Mouse (Mus musculus) cerebral cortex, adult 2 months (tissue): ENCODE data around the gene Thsd7b.

Experiments
- WGBS: fragments of 180-500 bp; shearing (Covaris S2); methylation state at CpG from one replicate; pipeline ENCODE4 v1.1.7; 2018; 5-methylcytosine and 5-hydroxymethylcytosine counted together

Thsd7b gene

DNA sequence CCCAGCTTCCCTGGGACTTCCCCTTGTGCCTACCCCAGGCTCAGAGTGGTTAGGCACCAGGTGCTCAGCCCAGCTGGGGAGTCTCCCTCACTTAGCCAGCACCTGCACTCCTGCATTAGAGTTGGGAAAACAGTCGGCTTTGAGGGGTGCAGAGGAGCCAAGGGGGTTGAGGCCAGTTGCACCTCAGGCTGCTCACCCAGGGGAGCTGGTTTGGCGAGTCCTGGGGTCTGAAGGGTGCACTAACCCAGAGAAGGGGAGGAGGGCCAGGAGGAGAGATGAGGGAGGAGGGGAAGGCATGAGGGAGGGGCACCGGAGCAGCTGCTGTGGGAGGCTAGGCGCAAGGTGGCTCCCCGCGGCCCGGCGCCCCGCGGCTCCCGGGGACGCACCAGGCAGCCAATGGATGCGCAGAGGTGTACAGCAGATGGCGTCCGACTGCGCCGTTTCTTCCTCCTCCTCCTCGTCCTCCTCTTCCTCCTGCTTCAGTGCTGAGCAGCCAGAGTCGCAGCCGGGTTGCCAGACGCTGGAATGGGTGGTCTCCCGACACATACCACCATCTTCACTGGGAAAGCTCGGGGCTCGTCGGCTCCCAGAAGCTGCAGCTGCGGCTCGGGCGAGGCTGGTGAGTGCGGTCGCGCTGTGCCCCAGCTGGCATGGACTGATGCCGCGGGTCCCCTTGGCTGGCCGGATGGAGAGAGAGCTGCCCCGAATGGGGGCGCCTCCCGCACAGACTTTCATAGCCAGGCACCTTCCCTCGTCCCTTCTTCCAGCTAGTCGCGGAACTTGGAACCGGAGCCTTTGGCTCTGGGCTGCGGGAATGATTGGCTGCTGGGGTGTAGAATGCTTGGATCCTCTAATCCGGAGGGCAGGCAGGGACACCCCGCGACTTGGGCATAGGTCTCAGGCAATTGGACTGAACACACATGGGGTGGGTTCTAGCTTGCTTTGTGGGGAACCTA is at the start of gene Thsd7b:
TSS of gene Thsd7b (plus strand) at position 321 of the 956 bp plus-strand sequence.
- WGBS, result under 1% methylated on average over 45 of the region's 45 CpGs

DNA sequence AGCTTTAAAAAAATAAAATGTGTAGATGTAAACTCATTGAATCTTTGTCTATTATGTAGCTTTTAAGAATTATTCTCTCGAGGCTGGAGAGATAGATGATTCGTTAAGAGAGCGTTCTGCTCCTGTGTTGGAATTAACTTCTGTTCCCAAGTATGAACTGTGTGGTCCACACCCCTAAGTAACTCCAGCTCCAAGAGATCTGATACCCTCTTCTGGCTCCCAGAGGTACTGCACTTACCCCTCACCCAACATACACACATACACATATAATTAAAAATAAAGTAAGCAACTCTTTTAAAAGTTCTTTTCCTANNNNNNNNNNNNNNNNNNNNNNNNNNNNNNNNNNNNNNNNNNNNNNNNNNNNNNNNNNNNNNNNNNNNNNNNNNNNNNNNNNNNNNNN is 28.8 kb upstream of the Thsd7b start:
- WGBS, result 33% methylated on average over 3 of the region's 3 CpGs

DNA sequence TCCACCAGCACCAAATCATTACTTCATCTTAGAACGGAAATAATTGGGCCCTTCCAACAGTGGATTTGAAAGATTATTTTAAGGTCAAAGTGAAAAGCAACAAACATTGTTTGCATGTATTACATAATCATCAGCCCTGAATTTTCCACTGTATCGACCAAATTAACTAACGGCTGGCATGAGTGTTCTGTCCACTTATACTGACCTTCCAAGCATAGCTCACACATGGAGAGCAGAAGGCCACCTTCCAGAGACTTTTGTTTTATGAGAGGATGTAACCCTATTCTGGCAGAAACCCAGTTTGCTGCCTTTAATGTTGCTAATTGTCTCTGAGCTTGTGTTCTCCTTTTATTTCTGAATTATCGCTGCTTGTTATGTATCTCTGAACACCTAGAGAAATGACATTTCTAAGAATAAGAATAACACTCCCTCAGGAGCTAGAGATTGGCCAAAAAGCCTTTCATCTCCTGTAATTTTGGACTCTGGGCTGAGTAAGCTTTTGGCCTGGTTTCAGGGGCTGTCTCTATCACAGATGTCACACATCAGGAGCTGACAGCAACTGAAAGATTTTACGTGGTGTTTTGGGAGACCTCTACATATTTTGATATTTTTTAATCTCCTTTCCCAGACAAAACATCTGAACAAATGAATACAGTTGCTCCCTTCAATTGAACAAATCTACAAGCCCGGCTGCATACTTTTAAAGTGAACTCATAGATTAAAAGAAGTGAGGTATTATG is 22.2 kb upstream of the Thsd7b start:
- WGBS, result 75% methylated on average over 6 of the region's 6 CpGs

DNA sequence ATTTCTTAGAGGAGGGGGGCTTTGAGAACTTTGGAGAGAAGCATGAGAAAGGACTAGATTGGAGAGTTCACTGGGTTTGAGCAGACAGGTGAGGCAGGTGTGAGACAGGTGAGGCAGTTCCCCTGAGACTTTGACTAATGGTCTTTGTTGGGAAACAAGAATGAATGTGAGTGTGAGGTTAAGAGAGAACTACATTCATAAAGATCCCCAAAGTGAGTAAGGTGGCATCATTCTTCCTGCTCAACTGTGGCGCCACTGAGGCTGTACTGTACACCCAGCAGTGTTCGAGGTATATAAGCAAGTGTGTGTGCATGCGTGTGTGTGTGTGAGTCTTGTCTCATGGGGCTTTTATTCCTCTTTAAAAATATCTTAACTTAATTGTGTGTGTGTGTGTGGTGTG is 6.4 kb upstream of the Thsd7b start:
- 88% methylated on average over 3 of the region's 3 CpGs for whole genome bisulfite sequencing

DNA sequence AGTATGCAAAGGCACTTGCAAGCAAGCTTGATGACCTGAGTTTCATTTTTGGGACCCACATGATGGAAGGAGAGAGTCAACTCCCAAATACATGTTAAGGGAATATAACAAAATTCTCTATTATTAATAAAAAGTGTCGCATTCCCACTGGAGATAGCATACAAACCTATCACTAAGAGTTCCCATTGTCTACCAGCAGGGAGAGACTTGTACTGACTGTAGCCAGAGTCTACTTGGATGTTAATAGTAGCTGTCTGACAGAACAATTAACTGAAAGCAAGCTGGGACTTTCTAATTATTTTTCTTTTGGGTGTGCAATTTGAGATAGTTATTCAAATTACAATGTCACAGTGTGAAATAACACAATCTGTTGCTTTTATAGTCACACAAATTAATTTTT is 31.1 kb downstream of the Thsd7b start:
- 92% methylated on average over 1 of the region's 1 CpGs for WGBS

- WGBS, result 16% methylated on average over 6 of the region's 6 CpGs
Measured at GRCm38 (mm10) chr1:129324388-129324787, 51.3 kb downstream of the Thsd7b start.

DNA sequence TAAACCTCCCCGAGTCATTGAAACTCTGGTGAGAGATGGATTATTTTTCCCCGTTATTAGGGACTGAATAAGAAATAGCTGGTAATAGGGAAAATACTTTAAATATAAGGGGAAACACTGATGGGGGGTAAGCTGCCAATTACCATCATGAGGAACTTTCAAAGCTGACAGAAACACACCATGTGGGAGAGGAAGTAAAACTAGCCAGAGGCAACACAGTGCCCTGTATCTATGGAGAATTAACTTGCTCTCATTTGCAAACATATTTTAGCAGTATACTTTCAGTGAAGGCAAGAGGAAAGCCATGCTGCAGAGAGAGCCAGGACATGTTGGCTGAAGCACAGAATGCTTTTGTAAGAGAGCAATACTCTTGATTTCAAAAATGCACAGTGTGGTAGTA is 51.7 kb downstream of the Thsd7b start:
- 46% methylated on average over 2 of the region's 2 CpGs for WGBS

DNA sequence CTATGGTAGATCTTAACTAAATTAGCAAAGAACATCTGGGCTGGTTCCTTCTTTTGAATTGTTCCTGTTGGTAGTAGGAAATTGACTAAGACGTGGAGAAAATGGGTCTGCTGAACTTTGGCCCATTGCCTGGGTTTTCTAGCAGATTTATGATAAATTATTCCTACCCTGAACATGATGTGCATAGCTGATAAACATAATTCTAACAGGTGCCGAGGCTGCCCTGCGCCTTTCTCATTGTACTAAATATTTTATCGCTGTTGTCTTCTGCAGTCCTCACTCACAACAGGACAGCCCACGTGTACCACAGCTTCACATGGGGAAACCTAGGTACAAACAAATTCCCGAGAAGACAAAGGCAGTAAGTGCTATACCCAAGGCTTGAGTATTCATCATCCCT is 83.5 kb downstream of the Thsd7b start:
- 62% methylated on average over 6 of the region's 6 CpGs for WGBS

DNA sequence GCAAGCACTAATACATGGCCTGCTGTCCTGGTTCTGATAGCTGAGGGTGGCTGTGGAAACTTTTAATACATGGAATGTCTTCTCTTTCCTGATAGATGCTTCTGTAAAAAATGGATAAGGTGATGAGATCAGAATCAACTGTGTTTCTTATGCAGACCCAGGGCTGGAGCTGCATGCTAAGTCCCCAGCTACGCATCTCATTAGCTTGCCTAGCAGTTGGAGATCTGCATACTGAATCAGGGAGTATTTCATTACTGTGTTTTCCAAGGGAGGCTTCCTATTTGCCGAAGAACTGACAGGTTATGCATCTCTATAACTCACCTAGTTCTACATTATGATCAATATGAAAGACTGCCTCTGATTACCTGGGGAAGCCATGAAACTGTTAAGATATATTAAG is 84.3 kb downstream of the Thsd7b start:
- WGBS, result 57% methylated on average over 2 of the region's 2 CpGs

DNA sequence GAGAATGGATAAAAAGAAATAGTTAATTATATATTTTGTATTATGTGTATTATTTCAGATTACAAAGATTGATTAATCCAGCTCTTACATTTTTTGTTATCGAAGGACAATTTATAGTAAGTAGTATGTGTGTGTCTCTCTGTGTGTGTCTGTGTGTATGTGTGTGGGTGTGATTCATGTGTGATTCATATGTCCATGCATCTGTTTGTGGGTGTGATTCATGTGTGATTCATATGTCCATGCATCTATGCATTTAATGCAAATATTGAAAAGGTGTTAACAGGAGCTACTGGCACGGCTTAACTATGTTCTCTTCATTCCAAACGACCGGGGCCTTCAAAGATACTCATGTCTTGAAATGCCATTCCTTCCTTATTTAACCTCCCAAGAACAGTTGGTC is 90.3 kb downstream of the Thsd7b start:
- WGBS, result 77% methylated on average over 4 of the region's 4 CpGs

DNA sequence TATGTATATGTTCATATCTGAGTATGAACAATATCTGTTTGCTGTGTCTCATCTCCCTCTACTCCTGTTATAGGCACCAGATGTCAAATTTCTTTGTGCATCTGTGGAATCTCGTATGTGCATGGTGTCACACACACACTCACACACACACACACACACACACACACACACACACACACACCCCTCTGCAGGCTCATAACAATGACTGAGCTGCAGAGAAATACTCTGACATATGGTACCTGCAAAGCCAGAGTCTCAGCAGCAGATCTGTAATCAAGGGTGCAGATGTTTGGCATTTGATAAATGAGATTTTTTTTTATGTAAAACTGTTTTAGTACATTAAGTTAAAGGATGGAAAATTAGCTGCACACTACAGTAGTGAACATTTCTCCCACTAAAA is 92.5 kb downstream of the Thsd7b start:
- WGBS, result 80% methylated on average over 1 of the region's 1 CpGs

DNA sequence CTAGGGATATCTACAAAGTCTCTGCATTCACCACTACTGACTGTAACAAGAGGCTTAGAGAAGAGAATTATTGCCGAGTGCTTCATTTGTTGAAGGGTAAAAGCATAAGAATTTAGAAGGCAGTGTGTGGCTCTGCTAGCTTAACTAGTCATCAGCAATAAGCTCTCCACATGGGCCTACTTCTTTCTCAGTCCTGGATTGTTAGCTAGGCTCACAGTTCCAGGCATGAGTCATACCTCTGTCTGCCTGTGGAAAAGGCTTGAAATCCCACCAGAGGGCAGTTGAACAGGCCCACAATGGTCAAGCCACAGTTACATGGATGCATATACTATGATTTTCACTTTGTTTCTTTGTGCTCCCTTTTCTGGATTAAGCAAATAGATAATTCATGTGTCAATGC is 138.5 kb downstream of the Thsd7b start:
- WGBS, result 71% methylated on average over 1 of the region's 1 CpGs

DNA sequence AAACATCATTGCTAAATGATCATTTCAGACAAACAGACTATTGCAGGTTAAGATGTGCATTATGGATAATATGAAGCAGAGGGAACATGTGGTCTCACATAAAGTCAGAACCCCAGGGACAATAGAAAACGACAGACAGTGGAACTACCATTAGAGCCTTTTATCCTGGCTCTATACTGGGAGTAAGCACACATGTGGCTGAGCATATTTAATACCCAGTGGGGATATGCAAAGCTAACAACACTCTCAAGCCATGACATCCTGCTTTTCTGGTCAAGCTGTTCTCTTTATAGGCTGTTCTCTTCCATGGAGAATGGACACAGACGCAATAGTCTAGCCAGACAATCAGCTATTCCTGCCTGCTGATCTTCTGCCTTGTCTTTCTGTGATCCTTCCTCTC is 191.3 kb downstream of the Thsd7b start:
- WGBS, result 91% methylated on average over 2 of the region's 2 CpGs

DNA sequence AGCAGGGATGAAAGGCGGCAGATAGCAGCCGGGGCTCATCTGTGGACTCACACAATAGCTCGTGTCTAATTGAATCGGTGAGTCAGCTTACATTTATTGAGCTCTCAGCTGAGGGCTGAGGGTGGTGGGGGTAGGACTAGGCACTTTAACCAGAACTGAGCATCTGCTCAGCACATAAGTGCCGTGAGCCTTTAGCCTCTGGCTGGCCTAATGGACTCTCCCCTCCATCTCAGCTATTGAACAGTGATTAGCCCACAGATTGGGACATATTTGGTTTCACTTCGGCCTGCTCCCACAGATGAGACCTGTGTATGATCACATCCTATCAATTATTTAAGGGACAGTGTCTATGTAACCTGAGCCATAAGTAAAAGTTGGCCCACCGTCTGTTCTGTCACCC is 200.4 kb downstream of the Thsd7b start:
- 76% methylated on average over 7 of the region's 7 CpGs for WGBS

GRCm38 (mm10) chr1:129484266-129485031 is 211.3 kb downstream of the Thsd7b start:
- whole genome bisulfite sequencing, result 32% methylated on average over 5 of the region's 5 CpGs

GRCm38 (mm10) chr1:129491136-129491535 is 218.0 kb downstream of the Thsd7b start:
- 86% methylated on average over 3 of the region's 3 CpGs for WGBS

- WGBS, result 91% methylated on average over 1 of the region's 1 CpGs
Measured at GRCm38 (mm10) chr1:129493929-129494328, 220.8 kb downstream of the Thsd7b start.

- 84% methylated on average over 3 of the region's 3 CpGs for WGBS
Measured at GRCm38 (mm10) chr1:129501707-129502106, 228.6 kb downstream of the Thsd7b start.

GRCm38 (mm10) chr1:129516379-129516778 is 243.3 kb downstream of the Thsd7b start:
- WGBS, result 79% methylated on average over 1 of the region's 1 CpGs

GRCm38 (mm10) chr1:129519751-129520150 is 246.6 kb downstream of the Thsd7b start:
- WGBS, result 61% methylated on average over 5 of the region's 5 CpGs

DNA sequence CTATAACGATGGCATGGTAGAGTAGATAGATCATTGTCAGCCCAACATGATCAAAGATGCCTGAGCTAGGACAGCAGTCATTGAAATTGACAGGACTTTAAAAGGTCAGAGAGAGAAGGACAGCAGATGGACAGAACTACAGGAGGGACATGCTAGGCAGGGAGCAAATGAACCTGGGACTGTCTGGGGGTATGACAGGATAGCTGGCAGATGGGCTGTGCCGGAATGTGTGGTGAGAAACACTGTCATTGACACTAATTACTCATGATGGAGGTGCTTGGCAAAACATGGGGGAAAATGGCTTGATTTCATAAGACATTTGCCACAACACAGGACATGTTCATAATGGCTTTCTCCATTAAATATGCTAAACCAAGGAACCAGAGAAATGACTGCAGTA is 253.9 kb downstream of the Thsd7b start:
- whole genome bisulfite sequencing, result 89% methylated on average over 2 of the region's 2 CpGs

DNA sequence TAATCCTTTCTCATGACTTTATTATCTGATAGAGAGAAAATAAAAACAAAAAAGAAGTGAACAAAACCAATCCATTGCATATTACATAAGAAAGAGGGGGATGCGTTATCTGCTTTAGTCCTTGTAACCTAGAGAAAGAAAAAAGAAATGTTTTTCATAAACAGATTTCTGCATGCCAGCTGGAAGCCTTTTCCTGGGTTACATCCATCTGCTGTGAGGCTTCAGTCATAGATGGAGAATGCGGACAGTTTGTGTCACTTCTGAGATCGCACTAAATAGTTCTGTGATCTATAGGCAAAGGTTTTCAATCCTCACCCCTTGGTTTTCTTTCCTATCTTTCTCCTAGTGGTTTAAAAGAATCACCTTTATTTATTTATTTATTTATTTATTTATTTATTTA is 259.1 kb downstream of the Thsd7b start:
- WGBS, result 71% methylated on average over 3 of the region's 3 CpGs
